Mouse (Mus musculus) thymus, adult 2 months (tissue): ENCODE data around the gene Arr3. TPM values are rescaled to one million over a fixed set of nuclear protein-coding genes. Genes with fewer than 3 reads are reported as not detected.

Experiments
- DNase-seq: peaks from one replicate; pipeline ENCODE4 v3.0.0; 2021
- H3K27ac ChIP-seq: fragments of 200-500 bp; 2 replicates; pipeline ENCODE4 v1.5.1; 2012; ENCODE audit warnings: low read length, control low read depth; ENCODE audit not compliant: control insufficient read depth, insufficient read depth
- H3K27me3 ChIP-seq: fragments of 200-500 bp; 2 replicates; pipeline ENCODE4 v1.6.1; 2012; ENCODE audit warnings: mild to moderate bottlenecking, low read length, moderate library complexity, mixed read lengths; ENCODE audit not compliant: control insufficient read depth, insufficient read depth
- H3K36me3 ChIP-seq: fragments of 200-500 bp; 2 replicates; pipeline ENCODE4 v1.6.1; 2012; ENCODE audit warnings: mild to moderate bottlenecking, low read length, moderate library complexity; ENCODE audit not compliant: control insufficient read depth, insufficient read depth
- H3K4me1 ChIP-seq: fragments of 200-500 bp; replicated peaks from 2 replicates; pipeline ENCODE4 v1.6.1; 2012; ENCODE audit warnings: low read length; ENCODE audit not compliant: control insufficient read depth, insufficient read depth
- H3K4me3 ChIP-seq: fragments of 200-500 bp; 2 replicates; pipeline ENCODE4 v1.5.1; 2012; ENCODE audit warnings: mild to moderate bottlenecking, low read length, control low read depth, moderate library complexity; ENCODE audit not compliant: control insufficient read depth, insufficient read depth
- CTCF ChIP-seq: fragments of 200-500 bp; IDR thresholded peaks from 2 replicates; pipeline ENCODE4 v1.5.1; 2012; ENCODE audit warnings: mild to moderate bottlenecking, control low read depth, low read length, moderate library complexity, borderline replicate concordance; ENCODE audit not compliant: control insufficient read depth, poor library complexity, insufficient read depth; ENCODE audit errors: extremely low read depth
- POLR2A ChIP-seq: fragments of 200-500 bp; IDR thresholded peaks from 2 replicates; pipeline ENCODE4 v1.6.1; 2012; ENCODE audit warnings: mild to moderate bottlenecking, low read length, control low read depth, moderate library complexity; ENCODE audit not compliant: control insufficient read depth, poor library complexity, insufficient read depth; ENCODE audit errors: extremely low read depth
- WGBS: fragments of 180-500 bp; shearing (Covaris S2); methylation state at CpG from one replicate; pipeline ENCODE4 v1.1.7; 2018; 5-methylcytosine and 5-hydroxymethylcytosine counted together
- polyA plus RNA-seq: library from polyadenylated mRNA; depleted of rRNA; stranded (reverse); fragments of >200 nt; gene quantifications from 2 replicates; pipeline ENCODE4 v1.2.3, GENCODE M21; 2012

Arr3 gene
- polyA plus RNA-seq, 1 experiment = not detected

DNA sequence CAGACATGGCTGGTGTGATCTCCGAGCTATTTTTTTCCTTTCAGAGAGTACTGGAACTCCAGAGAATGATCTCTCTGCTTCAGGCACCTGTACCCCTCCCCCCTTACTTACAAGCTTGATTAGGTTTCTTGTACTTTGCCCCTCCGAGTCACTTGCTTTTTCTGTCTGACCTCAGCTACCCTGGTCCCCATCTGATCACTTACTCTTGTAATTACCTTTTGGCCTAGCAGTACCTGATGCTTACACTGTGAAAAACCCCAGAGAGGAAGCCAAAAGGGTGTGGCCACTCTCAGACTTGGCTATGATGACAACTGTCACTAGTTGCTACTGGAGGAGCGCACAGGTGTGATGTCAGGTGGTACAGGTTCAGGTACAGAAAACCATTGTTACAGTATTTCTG, 13.2 kb downstream of the Arr3 start:
- Histone ChIP-seq H3K4me3 (no peak overlapping the region), H3K36me3 (0 out of 2 replicates have a peak, but pooled peaks cover 3% of the 10 kb centered on the region), H3K27ac (no peak overlapping the region), H3K27me3 (no peaks in the 10 kb centered on the region), H3K4me1 (no peaks in the 10 kb centered on the region)
- TF ChIP-seq POLR2A (no peak), CTCF (no peak)
- WGBS = 89% methylated on average over 3 of the region's 3 CpGs
- no peak for DNase-seq

DNA sequence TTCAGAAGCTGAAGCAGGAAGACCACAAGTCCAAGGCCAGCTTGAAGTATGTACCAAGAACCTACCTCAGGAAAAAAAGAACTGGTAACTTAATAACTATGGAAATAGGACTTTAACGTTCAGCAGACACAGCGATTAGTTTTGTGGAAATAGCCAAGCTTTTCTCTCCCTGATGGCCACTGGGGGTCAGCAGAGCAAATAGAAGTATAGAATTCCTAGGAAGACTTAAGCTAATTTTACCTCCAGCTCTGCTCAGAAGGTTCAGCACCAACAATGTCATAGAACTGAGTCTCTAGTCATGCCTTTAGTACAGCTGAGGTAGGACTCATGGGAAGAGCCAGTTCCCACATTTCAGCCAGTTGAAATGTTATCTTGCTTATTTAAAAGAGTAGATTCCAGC, 16.1 kb downstream of the Arr3 start:
- 91% methylated on average over 2 of the region's 2 CpGs for WGBS
- H3K36me3 ChIP-seq = 0 out of 2 replicates have a peak, but pooled peaks cover 3% of the 10 kb centered on the region
- H3K4me1 ChIP-seq = peaks cover 3% of the 10 kb centered on the region; the same call in 1 of the 2 replicates
- no peak for DNase-seq
- H3K27me3 ChIP-seq = no peaks in the 10 kb centered on the region
- no peak overlapping the region for H3K27ac ChIP-seq
- H3K4me3 ChIP-seq = no peak overlapping the region
- TF ChIP-seq POLR2A (no peak), CTCF (no peak)

DNA sequence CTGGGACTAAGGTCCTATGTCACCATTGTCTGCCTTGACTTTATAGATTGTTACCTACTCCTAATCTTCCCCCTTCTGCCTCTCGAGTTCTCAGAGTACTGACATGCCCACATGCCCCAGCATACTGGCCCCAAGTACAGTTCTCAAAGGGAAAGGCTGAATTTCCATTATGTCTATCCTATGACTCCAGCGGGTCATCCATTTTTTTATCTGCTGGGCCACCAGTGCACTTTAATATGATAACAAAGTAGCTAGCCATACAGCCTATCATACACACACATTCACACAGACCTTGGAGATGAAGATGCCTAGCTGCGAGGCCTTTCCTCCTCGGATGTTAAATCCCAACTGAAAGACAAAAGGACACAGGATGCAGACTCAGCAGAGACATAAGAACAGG, 18.9 kb downstream of the Arr3 start:
- TF ChIP-seq POLR2A (no peak), CTCF (no peak)
- Histone ChIP-seq H3K4me3 (no peak overlapping the region), H3K27me3 (no peaks in the 10 kb centered on the region), H3K27ac (no peak overlapping the region), H3K4me1 (peaks cover 3% of the 10 kb centered on the region; the same call in 1 of the 2 replicates), H3K36me3 (0 out of 2 replicates have a peak, but pooled peaks cover 3% of the 10 kb centered on the region)
- no peak for DNase-seq
- 100% methylated on average over 4 of the region's 4 CpGs for WGBS

DNA sequence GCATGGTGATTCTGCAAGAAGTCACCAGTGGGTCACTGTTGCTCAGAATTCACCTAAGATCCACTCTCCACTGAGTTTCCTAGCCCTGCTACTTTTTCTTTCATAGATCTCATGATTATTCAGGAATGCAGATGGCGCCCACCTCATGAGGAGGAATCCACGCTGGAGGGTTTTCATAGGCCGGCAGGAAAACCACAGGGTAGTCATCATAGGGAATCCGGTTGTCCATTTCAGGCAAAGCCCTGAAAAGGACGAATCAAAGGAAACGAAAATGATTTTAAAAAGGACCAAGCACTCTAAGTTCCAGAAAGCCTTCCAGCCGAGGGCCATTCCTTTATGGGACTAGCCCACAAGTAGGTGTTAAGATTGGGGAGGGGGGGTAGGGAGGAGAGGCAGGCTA, 19.8 kb downstream of the Arr3 start:
- Histone ChIP-seq H3K27ac (no peak overlapping the region), H3K4me1 (peaks cover 3% of the 10 kb centered on the region; the same call in 1 of the 2 replicates), H3K27me3 (no peaks in the 10 kb centered on the region), H3K36me3 (0 out of 2 replicates have a peak, but pooled peaks cover 3% of the 10 kb centered on the region), H3K4me3 (peak overlapping the region; percentile 15; the same call in 1 of the 2 replicates)
- no peak for DNase-seq
- TF ChIP-seq POLR2A = no peak
- no peak for TF ChIP-seq CTCF
- 14% methylated on average over 7 of the region's 7 CpGs for WGBS

DNA sequence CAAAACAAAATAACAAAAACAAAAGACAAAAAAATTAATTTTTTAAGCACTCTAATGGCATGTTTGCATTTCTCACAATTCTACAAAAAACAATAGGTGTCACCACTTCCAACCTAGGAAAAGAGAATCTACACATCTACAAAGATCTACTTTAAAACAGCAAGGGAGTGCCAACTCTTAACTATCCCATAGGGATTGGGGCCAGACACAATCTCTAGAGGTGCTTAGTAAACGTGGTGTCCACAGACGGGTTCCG, 20.2 kb downstream of the Arr3 start, which contains the start of gene Kif4:
Kif4 (plus strand) TSS at position 192 of the 256 bp plus-strand sequence.
- Histone ChIP-seq H3K36me3 (0 out of 2 replicates have a peak, but pooled peaks cover 3% of the 10 kb centered on the region), H3K27ac (peak within 1 kb of the TSS; percentile 32; the same call in 1 of the 2 replicates), H3K27me3 (no peaks in the 10 kb centered on the region), H3K4me1 (peaks cover 3% of the 10 kb centered on the region; the same call in 1 of the 2 replicates), H3K4me3 (peak within 1 kb of the TSS; percentile 54)
- TF ChIP-seq POLR2A (no peak), CTCF (no peak)
- WGBS = 6% methylated on average over 3 of the region's 3 CpGs
- DNase-seq = no peak

DNA sequence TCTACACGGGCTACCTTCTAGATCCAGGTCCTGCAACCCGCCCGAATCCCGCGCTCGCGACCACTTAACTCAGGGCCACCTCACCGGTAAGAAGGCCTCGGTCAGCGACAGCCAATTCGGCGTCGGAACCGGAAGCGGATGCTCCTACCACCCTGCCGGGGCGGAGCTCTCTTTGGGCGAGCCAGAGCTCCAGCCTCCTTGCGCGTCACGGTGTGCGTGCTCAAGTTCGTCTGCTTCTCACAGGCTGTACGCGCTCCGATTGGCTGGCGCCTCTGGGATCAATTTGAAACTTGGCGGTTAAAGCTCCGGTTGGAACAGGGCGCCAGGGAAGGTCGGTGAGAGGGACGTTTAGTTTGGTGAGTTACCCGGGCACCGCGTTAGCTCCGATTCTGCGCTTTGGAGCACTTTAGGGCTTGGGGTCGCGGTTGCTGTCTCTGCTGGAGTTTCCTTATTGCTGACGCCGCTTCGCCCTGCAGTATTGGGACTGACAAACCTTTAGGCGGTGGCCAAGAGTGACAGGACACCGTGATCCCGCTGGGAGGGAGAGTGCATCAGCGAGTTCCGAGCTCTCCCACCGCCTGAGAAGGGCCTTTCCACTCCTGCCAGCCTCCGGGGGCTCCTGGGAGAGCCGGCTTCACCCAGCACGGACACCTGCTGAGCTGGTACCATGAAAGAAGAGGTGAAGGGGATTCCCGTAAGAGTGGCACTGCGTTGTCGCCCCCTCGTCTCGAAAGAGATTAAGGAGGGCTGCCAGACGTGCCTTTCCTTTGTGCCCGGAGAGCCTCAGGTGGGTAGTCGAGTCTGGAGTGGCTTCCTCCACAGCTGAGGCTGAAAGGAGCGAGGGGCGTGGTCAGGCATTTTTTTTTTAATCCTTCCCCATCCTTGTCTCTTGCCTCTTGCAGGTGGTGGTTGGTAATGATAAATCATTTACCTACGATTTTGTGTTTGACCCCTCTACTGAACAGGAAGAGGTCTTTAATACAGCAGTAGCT, 20.8 kb downstream of the Arr3 start, which contains the start of gene Pdzd11:
Pdzd11 (minus strand) TSS at position 767 of the 992 bp plus-strand sequence.
- H3K4me1 ChIP-seq = peaks cover 3% of the 10 kb centered on the region; the same call in 1 of the 2 replicates
- TF ChIP-seq CTCF (no peak), POLR2A (peak; percentile 61)
- 2% methylated on average over 62 of the region's 62 CpGs for WGBS

More for the DNA sequence above, 20.8 kb downstream of the Arr3 start, which contains the start of gene Pdzd11:
- H3K27me3 ChIP-seq = no peaks in the 10 kb centered on the region
- 0 out of 2 replicates have a peak, but pooled peaks cover 3% of the 10 kb centered on the region for H3K36me3 ChIP-seq
- DNase-seq = peak; percentile 83
- peak within 1 kb of the TSS; percentile 54 for H3K4me3 ChIP-seq
- peak within 1 kb of the TSS; percentile 32; the same call in 1 of the 2 replicates for H3K27ac ChIP-seq
